Mouse (Mus musculus): ENCODE measurements around the gene Sparc.

GRCm38 (mm10) chr11:55417898-55418703 is 4.9 kb downstream of the Sparc start:
- no peak for TF ChIP-seq POLR2A (IDR thresholded peaks at IDR 0.05; ENCODE audit: borderline replicate concordance, control insufficient read depth, low read depth, low read length)
- TF ChIP-seq CTCF (IDR thresholded peaks at IDR 0.05; ENCODE audit: control insufficient read depth, insufficient read depth, low read length): no peak
